Mouse (Mus musculus): ENCODE measurements at regions not wholly inside any gene's neighbourhood (a gene's known extent, or its start where the extent isn't known, plus 50 kb on each side); places are given as distances from the start of the nearest gene placed in this dataset.
A peak's percentile ranks its signal among the peaks of the same experiment; 100 is the strongest.
"Not testable (repeated sequence)": the region's sequence is repeated elsewhere in the genome, so short reads cannot be mapped to it uniquely, and the experiment has no call there.

GRCm38 (mm10) chr15:41920270-41920669, 1786.1 kb downstream of the 9330182O14Rik start:
- DNase-seq: no peak

- no peak for DNase-seq
Observed at GRCm38 (mm10) chr15:41936697-41937096, 1802.5 kb downstream of the 9330182O14Rik start.

GRCm38 (mm10) chr15:41945226-41945625, 1811.1 kb downstream of the 9330182O14Rik start:
- DNase-seq: no peak

GRCm38 (mm10) chr15:41947888-41948287, 1813.7 kb downstream of the 9330182O14Rik start:
- DNase-seq: no peak

- no peak for DNase-seq
Observed at GRCm38 (mm10) chr15:41948347-41949093, 1814.4 kb downstream of the 9330182O14Rik start.

GRCm38 (mm10) chr15:41949094-41949461, 1814.9 kb downstream of the 9330182O14Rik start:
- DNase-seq: no peak

- DNase-seq: peak; percentile 8
Observed at GRCm38 (mm10) chr15:41951276-41951675, 1817.1 kb downstream of the 9330182O14Rik start.

- DNase-seq: no peak
Observed at GRCm38 (mm10) chr15:41960597-41960996, 1826.4 kb downstream of the 9330182O14Rik start.

GRCm38 (mm10) chr15:41970877-41971276, 1836.7 kb downstream of the 9330182O14Rik start:
- DNase-seq: no peak

- peak; percentile 94 for DNase-seq
Observed at GRCm38 (mm10) chr15:41973263-41973662, 1839.1 kb downstream of the 9330182O14Rik start.

- DNase-seq: no peak
Observed at GRCm38 (mm10) chr15:41977196-41977595, 1843.0 kb downstream of the 9330182O14Rik start.

- DNase-seq: peak; percentile 11
Observed at GRCm38 (mm10) chr15:41977649-41978231, 1843.6 kb downstream of the 9330182O14Rik start.

GRCm38 (mm10) chr15:41983261-41983660, 1849.1 kb downstream of the 9330182O14Rik start:
- DNase-seq: no peak

- DNase-seq: no peak
Observed at GRCm38 (mm10) chr15:41984267-41984666, 1850.1 kb downstream of the 9330182O14Rik start.

GRCm38 (mm10) chr15:41986264-41986663, 1852.1 kb downstream of the 9330182O14Rik start:
- no peak for DNase-seq

- DNase-seq: no peak
Observed at GRCm38 (mm10) chr15:41989065-41989464, 1854.9 kb downstream of the 9330182O14Rik start.

GRCm38 (mm10) chr15:41991816-41992215, 1857.7 kb downstream of the 9330182O14Rik start:
- no peak for DNase-seq

- not testable (repeated sequence) for DNase-seq
Observed at GRCm38 (mm10) chr15:42032286-42032685, 1898.1 kb downstream of the 9330182O14Rik start.

GRCm38 (mm10) chr15:42047088-42047976, 1913.2 kb downstream of the 9330182O14Rik start:
- no peak for DNase-seq

GRCm38 (mm10) chr15:42056772-42057171, 1922.6 kb downstream of the 9330182O14Rik start:
- DNase-seq: peak; percentile 3

GRCm38 (mm10) chr15:42068207-42068831, 1934.2 kb downstream of the 9330182O14Rik start:
- no peak for DNase-seq

- no peak for DNase-seq
Observed at GRCm38 (mm10) chr15:42069072-42069471, 1934.9 kb downstream of the 9330182O14Rik start.

- no peak for DNase-seq
Observed at GRCm38 (mm10) chr15:42073486-42073885, 1939.3 kb downstream of the 9330182O14Rik start.

Measured in right cerebral cortex, postnatal 4 days (tissue).